ENCODE assay signal across 26 mouse cellular contexts in genomic region chr5:145185244-145185643, GRCm38 (mm10).
"Had no signal": no experiment of that assay in that cellular context is flagged by ENCODE, and none has a peak within 500 bp of the region (broad histone marks: within the 10 kb centered on the region; RNA-seq: fewer than 3 reads in every experiment).

No protein-coding gene starts in this region.

- ATAC-seq: hindbrain, embryonic 16.5 days; inflammation-experienced regulatory T-cells, adult 6 months; intestine, embryonic 15.5 days; intestine, postnatal 0 days; liver, embryonic 12.5 days had no signal

- H3K27ac ChIP-seq: gastrocnemius, adult 2 months; heart, embryonic 13.5 days; heart, embryonic 15.5 days; hindbrain, embryonic 14.5 days; intestine, embryonic 15.5 days; layer of hippocampus, adult 2 months; left cerebral cortex, adult 2 months; limb, embryonic 13.5 days; limb, embryonic 15.5 days; liver, embryonic 12.5 days; liver, embryonic 14.5 days had no signal

- H3K9ac ChIP-seq: heart, embryonic 13.5 days; heart, embryonic 15.5 days; hindbrain, embryonic 14.5 days; intestine, embryonic 15.5 days; limb, embryonic 13.5 days; limb, embryonic 15.5 days; liver, embryonic 12.5 days; liver, embryonic 14.5 days had no signal

- H3K4me3 ChIP-seq: gastrocnemius, adult 2 months; heart, embryonic 13.5 days; heart, embryonic 15.5 days; intestine, embryonic 15.5 days; layer of hippocampus, adult 2 months; left cerebral cortex, adult 2 months; limb, embryonic 13.5 days; limb, embryonic 15.5 days; liver, embryonic 12.5 days had no signal

- H3K4me2 ChIP-seq: heart, embryonic 11.5 days; heart, embryonic 13.5 days; heart, embryonic 15.5 days; hindbrain, embryonic 14.5 days; intestine, embryonic 15.5 days; limb, embryonic 13.5 days; limb, embryonic 15.5 days; liver, embryonic 12.5 days had no signal

- H3K27me3 ChIP-seq: heart, embryonic 13.5 days; heart, embryonic 15.5 days; intestine, embryonic 15.5 days; limb, embryonic 13.5 days; limb, embryonic 15.5 days; liver, embryonic 12.5 days had no signal

- H3K9me3 ChIP-seq: heart, embryonic 13.5 days; heart, embryonic 15.5 days; intestine, embryonic 15.5 days; limb, embryonic 13.5 days; limb, embryonic 15.5 days; liver, embryonic 12.5 days had no signal

- DNase-seq: gastrocnemius, adult 2 months; gastrocnemius, postnatal 10 days; gastrocnemius, postnatal 25 days; heart, adult 18-20 months; heart, postnatal 14 days; heart, postnatal 36 days; kidney, adult 18-20 months; kidney, adult 8-10 months; kidney, postnatal 10 days; kidney, postnatal 25 days; kidney, postnatal 4 days; left cerebral cortex, postnatal 4 days had no signal
